Mouse (Mus musculus): ENCODE results near the gene Luzp2. TPM values are rescaled to one million over a fixed set of nuclear protein-coding genes. Genes with fewer than 3 reads are reported as not detected.

Gene Luzp2
- polyA plus RNA-seq (2012; rRNA removed; ENCODE audit: low replicate concordance): 0.06 TPM in 1 of 2 replicates, not detected in the other

DNA sequence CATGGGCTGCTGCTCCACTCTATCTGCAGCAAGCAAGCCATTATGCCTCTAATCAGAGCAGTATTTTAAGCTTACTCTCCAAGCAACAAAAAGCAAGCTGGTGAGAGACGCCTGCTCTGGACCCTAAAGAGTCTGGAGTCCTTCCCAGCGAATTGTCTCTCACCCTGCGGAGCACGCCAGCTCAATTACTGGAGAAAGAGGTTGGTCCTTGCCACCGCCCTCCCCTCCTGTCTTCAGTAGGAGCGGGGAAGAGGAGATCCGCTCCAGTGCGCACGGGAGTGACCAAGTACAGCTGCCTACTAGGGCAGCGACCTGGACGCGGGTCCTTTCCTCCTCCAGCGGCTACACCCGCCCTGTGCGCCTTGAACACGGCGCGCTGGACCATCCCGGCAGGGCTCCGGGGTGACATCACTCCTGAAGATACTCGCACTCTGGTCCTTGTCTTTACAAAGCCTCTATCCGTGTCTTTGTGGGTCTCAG is at the start of gene Luzp2:
Luzp2 (plus strand) TSS at position 127 of the 480 bp plus-strand sequence.

Measured in duodenum, adult 2 months (tissue).